Mouse (Mus musculus) kidney, embryonic 14.5 days (tissue): ENCODE measurements around the gene Ttc28. TPM values are rescaled to one million over a fixed set of nuclear protein-coding genes. Genes with fewer than 3 reads are reported as not detected.
"Not testable (repeated sequence)": the region's sequence is repeated elsewhere in the genome, so short reads cannot be mapped to it uniquely, and the experiment has no call there.

Experiments
- ATAC-seq: fragments of 200-750 bp; cut with Nextera tagmentation; 2 replicates; pipeline ENCODE4 v1.8.0; 2017; ENCODE audit warnings: moderate number of reproducible peaks, mild to moderate bottlenecking, moderate TSS enrichment, moderate library complexity; ENCODE audit not compliant: low FRiP score, low TSS enrichment
- H3K27ac ChIP-seq: fragments of 300-500 bp; sonication (generic); 2 replicates; pipeline ENCODE4 v1.5.1; 2014; ENCODE audit warnings: low read depth, mild to moderate bottlenecking, low read length, moderate library complexity, mixed read lengths
- H3K27me3 ChIP-seq: fragments of 300-500 bp; sonication (generic); 2 replicates; pipeline ENCODE4 v1.6.1; 2014; ENCODE audit warnings: mild to moderate bottlenecking, low read length; ENCODE audit not compliant: control insufficient read depth, insufficient read depth
- H3K36me3 ChIP-seq: fragments of 300-500 bp; sonication (generic); 2 replicates; pipeline ENCODE4 v1.6.1; 2014; ENCODE audit warnings: low read length, mixed read lengths; ENCODE audit not compliant: control insufficient read depth, insufficient read depth
- H3K4me1 ChIP-seq: fragments of 300-500 bp; sonication (generic); 2 replicates; pipeline ENCODE4 v1.6.1; 2014; ENCODE audit warnings: low read length, mixed read lengths; ENCODE audit not compliant: control insufficient read depth, insufficient read depth
- H3K4me2 ChIP-seq: fragments of 300-500 bp; sonication (generic); replicated peaks from 2 replicates; pipeline ENCODE4 v1.6.1; 2014; ENCODE audit warnings: low read depth, mild to moderate bottlenecking, low read length
- H3K4me3 ChIP-seq: fragments of 300-500 bp; sonication (generic); 2 replicates; pipeline ENCODE4 v1.5.1; 2014; ENCODE audit warnings: mild to moderate bottlenecking, low read length
- H3K9ac ChIP-seq: fragments of 300-500 bp; sonication (generic); 2 replicates; pipeline ENCODE4 v1.6.1; 2014; ENCODE audit warnings: low read depth, mild to moderate bottlenecking, low read length, moderate library complexity
- H3K9me3 ChIP-seq: fragments of 300-500 bp; sonication (generic); 2 replicates; pipeline ENCODE4 v1.6.1; 2016; ENCODE audit warnings: low read length; ENCODE audit not compliant: control insufficient read depth
- WGBS: fragments of 180-500 bp; shearing (Covaris S2); extraction: QIAGEN DNeasy Blood & Tissue Kit; methylation state at CpG from one replicate; pipeline ENCODE4 v1.1.7; 2014; 5-methylcytosine and 5-hydroxymethylcytosine counted together
- polyA plus RNA-seq: library from polyadenylated mRNA; unstranded; fragments of >200 nt; fragmentation: Nextera tagmentation; extraction: Ambion mirVana; gene quantifications from 2 replicates; pipeline ENCODE4 v1.2.1, GENCODE M21; 2014

Ttc28 gene
- polyA plus RNA-seq, 1 experiment from 2014 or later, result 24.7 TPM

- no peak overlapping the region for H3K4me2 ChIP-seq
- H3K9ac ChIP-seq, result no peak overlapping the region
- no peak for ATAC-seq
- H3K27me3 ChIP-seq, result no peaks in the 10 kb centered on the region
- H3K27ac ChIP-seq, result no peak overlapping the region
- H3K4me3 ChIP-seq, result no peak overlapping the region
- H3K4me1 ChIP-seq, result peaks cover 15% of the 10 kb centered on the region
- no peaks in the 10 kb centered on the region for H3K36me3 ChIP-seq
- no peaks in the 10 kb centered on the region for H3K9me3 ChIP-seq
- WGBS, result 74% methylated on average over 9 of the region's 9 CpGs
These were observed 374.8 kb downstream of the Ttc28 start for GRCm38 (mm10) chr5:111254362-111254761.

GRCm38 (mm10) chr5:111254781-111255180 lies 375.2 kb downstream of the Ttc28 start:
- Histone ChIP-seq H3K4me3 (no peak overlapping the region), H3K27ac (no peak overlapping the region), H3K9me3 (no peaks in the 10 kb centered on the region), H3K36me3 (no peaks in the 10 kb centered on the region), H3K4me1 (peaks cover 15% of the 10 kb centered on the region), H3K9ac (no peak overlapping the region), H3K4me2 (no peak overlapping the region), H3K27me3 (no peaks in the 10 kb centered on the region)
- no peak for ATAC-seq
- WGBS, result 92% methylated on average over 11 of the region's 11 CpGs

- ATAC-seq, result peak; percentile 50
- no peak overlapping the region for H3K9ac ChIP-seq
These were observed 376.6 kb downstream of the Ttc28 start for GRCm38 (mm10) chr5:111256181-111256580.

GRCm38 (mm10) chr5:111257127-111257526 lies 377.5 kb downstream of the Ttc28 start:
- Histone ChIP-seq H3K27ac (no peak overlapping the region), H3K36me3 (no peaks in the 10 kb centered on the region), H3K4me1 (peaks cover 22% of the 10 kb centered on the region), H3K4me3 (no peak overlapping the region), H3K9me3 (no peaks in the 10 kb centered on the region), H3K27me3 (no peaks in the 10 kb centered on the region), H3K9ac (no peak overlapping the region), H3K4me2 (no peak overlapping the region)
- no peak for ATAC-seq
- WGBS, result 4% methylated on average over 2 of the region's 2 CpGs

More at GRCm38 (mm10) chr5:111256181-111256580, 376.6 kb downstream of the Ttc28 start:
- Histone ChIP-seq H3K4me2 (peak overlapping the region; percentile 15; the same call in 1 of the 2 replicates), H3K27me3 (no peaks in the 10 kb centered on the region), H3K9me3 (no peaks in the 10 kb centered on the region), H3K4me3 (no peak overlapping the region), H3K27ac (peak overlapping the region; percentile 65; the same call in 1 of the 2 replicates), H3K36me3 (no peaks in the 10 kb centered on the region), H3K4me1 (peaks cover 15% of the 10 kb centered on the region)
- 18% methylated on average over 7 of the region's 7 CpGs for WGBS

GRCm38 (mm10) chr5:111261162-111261561 lies 381.6 kb downstream of the Ttc28 start:
- not testable (repeated sequence) for H3K4me2 ChIP-seq, H3K4me3 ChIP-seq, H3K27ac ChIP-seq, ATAC-seq, H3K36me3 ChIP-seq, H3K9me3 ChIP-seq, H3K9ac ChIP-seq, H3K27me3 ChIP-seq
- 94% methylated on average over 1 of the region's 1 CpGs for WGBS
- H3K4me1 ChIP-seq, result peaks cover 34% of the 10 kb centered on the region

GRCm38 (mm10) chr5:111261733-111262573 lies 382.4 kb downstream of the Ttc28 start:
- peaks cover 9% of the 10 kb centered on the region; the same call in 1 of the 2 replicates for H3K9me3 ChIP-seq
- no peak overlapping the region for H3K4me3 ChIP-seq
- H3K4me2 ChIP-seq, result no peak overlapping the region
- 0 out of 2 replicates have a peak overlapping the region, but pooled peaks have one; percentile 23 for H3K9ac ChIP-seq
- peak overlapping the region; percentile 89 for H3K27ac ChIP-seq
- WGBS, result 51% methylated on average over 13 of the region's 13 CpGs
- peaks cover 27% of the 10 kb centered on the region for H3K4me1 ChIP-seq
- H3K36me3 ChIP-seq, result peaks cover 7% of the 10 kb centered on the region; the same call in 1 of the 2 replicates
- ATAC-seq, result no peak
- no peaks in the 10 kb centered on the region for H3K27me3 ChIP-seq

GRCm38 (mm10) chr5:111262574-111263239 lies 383.1 kb downstream of the Ttc28 start:
- Histone ChIP-seq H3K9me3 (peaks cover 9% of the 10 kb centered on the region; the same call in 1 of the 2 replicates), H3K36me3 (peaks cover 13% of the 10 kb centered on the region; the same call in 1 of the 2 replicates), H3K4me3 (no peak overlapping the region), H3K4me2 (no peak overlapping the region), H3K27ac (peak overlapping the region; percentile 89), H3K27me3 (no peaks in the 10 kb centered on the region), H3K4me1 (peaks cover 27% of the 10 kb centered on the region), H3K9ac (0 out of 2 replicates have a peak overlapping the region, but pooled peaks have one; percentile 23)
- 18% methylated on average over 11 of the region's 11 CpGs for WGBS
- ATAC-seq, result peak; percentile 69

GRCm38 (mm10) chr5:111263370-111263769 lies 383.8 kb downstream of the Ttc28 start:
- ATAC-seq, result peak; percentile 41; the same call in 1 of the 2 replicates
- H3K4me1 ChIP-seq, result peaks cover 27% of the 10 kb centered on the region
- H3K27me3 ChIP-seq, result no peaks in the 10 kb centered on the region
- H3K9me3 ChIP-seq, result peaks cover 9% of the 10 kb centered on the region; the same call in 1 of the 2 replicates
- no peak overlapping the region for H3K9ac ChIP-seq
- peak overlapping the region; percentile 22; the same call in 1 of the 2 replicates for H3K4me2 ChIP-seq
- H3K4me3 ChIP-seq, result no peak overlapping the region
- peak overlapping the region; percentile 89 for H3K27ac ChIP-seq
- 26% methylated on average over 5 of the region's 5 CpGs for WGBS
- peaks cover 19% of the 10 kb centered on the region; the same call in 1 of the 2 replicates for H3K36me3 ChIP-seq
